Mouse (Mus musculus): ENCODE measurements around the gene Prpf40a. TPM values are rescaled to one million over a fixed set of nuclear protein-coding genes. Genes with fewer than 3 reads are reported as not detected.

Prpf40a gene
- 10 to 100 TPM; 34.7 to 39.9 TPM for total RNA-seq (2021)
- long read RNA-seq, experiment 1, partial matches to known transcripts = 3 of 7 reads
- long read RNA-seq, experiment 1, other reads (novel, unspliced or antisense) = 4 of 7 reads
- long read RNA-seq, experiment 2, partial matches to known transcripts = 2 of 5 reads
- long read RNA-seq, experiment 2, other reads (novel, unspliced or antisense) = 3 of 5 reads

GRCm38 (mm10) chr2:53190684-53191511 is at the start of gene Prpf40a:
TSS of gene Prpf40a (minus strand) at chr2:53191284.
- peak; percentile 100 for DNase-seq (ENCODE audit: low spot score in 2 of 2)

- DNase-seq (ENCODE audit: low spot score in 2 of 2) = no peak
Measured at GRCm38 (mm10) chr2:53222242-53222641, 31.2 kb upstream of the Prpf40a start.

DNA sequence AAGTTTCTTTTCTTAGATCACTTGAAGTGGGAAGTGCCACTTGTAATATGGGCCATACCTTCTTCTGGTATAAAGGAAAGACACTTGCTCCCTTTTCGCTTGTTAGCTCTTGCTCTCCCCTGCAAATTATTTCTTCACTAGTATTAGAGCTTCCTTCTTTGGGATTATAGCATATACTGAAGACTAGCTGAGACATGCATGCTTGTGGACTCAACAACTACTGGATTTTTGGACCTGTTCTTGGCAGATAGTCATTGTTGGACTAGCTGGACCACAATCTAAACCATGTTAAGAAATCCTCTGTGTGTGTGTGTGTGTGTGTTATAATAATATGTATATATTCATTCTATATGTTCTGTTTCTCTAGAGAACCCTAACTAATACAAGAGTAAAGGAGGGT is 22.4 kb upstream of the Prpf40a start:
- no peak for DNase-seq (ENCODE audit: low spot score in 2 of 2)

DNA sequence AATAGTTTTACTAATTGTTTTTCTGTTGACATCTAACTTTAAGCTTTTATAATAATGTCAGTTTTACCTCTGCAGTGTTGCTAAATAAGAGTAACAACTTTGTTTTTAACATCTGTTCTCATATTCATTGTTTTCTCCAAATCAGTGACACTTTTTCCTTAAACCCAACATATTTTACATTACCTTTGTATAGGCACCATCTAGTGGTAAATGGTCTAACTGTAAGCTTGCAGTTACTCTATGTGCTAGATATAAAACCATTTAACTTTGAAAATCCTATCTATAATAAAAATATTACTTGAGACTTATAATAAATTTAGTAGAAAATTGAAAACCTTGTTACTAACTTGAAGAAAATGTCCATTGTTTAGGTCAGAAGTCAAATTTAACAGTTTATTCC is 15.7 kb upstream of the Prpf40a start:
- DNase-seq (ENCODE audit: low spot score in 2 of 2) = no peak

DNA sequence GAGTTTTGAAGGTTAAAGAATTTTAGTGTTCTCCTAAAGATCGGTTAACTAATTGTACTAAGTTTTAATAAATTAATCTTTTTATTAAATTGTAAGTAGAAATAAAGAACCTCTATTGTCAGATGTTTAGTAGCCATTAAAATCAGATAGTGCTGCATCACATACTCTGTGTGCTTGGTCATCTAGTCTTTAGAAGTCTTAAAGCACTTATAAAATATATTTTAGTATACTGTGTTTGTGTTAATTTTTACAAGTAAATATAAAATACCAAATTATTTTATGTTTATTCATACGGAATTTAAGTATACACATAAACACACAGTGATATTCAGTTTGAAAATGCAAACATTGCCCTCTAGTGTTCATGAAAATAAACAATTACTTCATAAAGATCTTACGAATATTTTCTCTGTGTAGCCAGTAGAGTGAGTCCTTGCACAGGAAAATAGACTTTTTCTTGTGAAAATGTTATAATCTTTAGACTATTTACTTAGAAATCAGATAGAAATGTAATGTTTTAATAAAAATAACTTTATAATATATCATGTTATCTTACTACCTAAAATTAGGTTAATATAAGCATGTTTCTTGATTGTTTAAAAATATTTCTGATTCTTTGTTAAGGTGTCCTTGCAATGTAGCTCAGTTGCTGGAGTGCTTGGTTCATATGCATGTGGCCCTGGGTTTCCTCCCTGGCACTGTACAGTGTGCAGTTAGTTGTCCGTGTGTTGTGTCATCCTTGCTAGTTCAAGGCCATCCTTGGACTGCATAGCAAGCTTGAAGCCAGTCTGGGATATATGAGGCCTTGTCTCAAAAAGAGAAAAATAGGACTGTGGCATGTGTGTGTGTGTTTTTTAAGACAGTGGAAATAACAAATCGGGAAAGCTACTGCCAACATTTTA is 13.5 kb upstream of the Prpf40a start:
- no peak for DNase-seq (ENCODE audit: low spot score in 2 of 2)

- no peak for DNase-seq (ENCODE audit: low spot score in 2 of 2)
Measured at GRCm38 (mm10) chr2:53200164-53200885, 9.2 kb upstream of the Prpf40a start.

DNA sequence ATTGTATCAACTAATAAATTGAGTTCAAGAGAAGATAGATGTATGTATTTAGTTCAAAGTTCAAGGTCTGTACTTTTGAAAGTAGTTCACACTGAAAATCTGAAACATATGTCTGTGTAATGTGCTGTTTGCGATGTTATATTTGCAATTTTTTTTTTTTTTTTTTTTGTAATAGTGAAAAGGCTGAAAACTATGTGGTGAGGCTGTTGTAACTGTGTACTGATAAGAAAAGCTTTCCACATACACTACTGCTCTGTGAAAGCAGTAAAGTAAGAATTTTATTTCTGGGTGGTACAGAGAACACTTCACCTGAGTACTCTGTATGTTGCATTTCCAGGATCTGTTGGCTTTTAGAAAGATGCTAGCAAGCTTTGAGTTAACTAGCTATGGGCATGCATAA is 8.1 kb upstream of the Prpf40a start:
- no peak for DNase-seq (ENCODE audit: low spot score in 2 of 2)

GRCm38 (mm10) chr2:53196431-53196830 is 5.3 kb upstream of the Prpf40a start:
- no peak for DNase-seq (ENCODE audit: low spot score in 2 of 2)

GRCm38 (mm10) chr2:53192386-53192785 is 1.3 kb upstream of the Prpf40a start:
- DNase-seq (ENCODE audit: low spot score in 2 of 2) = peak in 1 of 2 experiments; percentile 22

DNA sequence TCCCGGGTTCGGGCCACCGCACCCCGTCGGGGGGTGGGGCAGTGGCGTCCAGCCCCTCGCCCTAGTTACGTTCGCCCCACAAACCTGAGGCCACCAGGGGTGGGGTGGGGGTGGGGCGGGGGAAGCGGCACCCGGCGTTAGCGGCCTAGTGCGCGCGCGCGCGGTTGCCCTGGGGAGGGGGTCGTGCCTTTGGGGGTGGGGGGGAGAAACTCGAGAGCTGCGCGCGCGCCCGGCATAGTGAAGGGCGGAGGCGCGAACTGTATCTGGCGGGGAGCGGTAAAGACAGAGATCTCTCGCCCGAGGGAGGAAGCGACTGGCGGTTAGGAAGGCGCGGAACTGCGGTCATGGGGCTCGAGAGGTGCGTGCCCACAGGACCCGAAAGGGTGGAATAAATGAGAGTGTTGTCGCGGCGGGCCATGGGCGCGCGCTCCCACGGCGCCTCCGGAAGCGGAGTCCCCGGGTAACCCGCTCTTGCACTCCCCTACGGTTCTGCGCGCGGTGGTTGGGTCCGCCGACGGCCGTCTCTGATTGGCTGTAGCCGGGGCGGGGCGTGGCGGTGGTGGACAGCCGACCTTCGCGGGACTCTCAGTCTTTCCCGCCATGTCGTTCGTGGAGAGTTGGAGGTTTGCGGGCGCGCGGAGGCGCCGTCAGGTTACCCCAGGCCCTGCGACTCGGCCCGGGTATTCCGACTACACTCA is 588 bp upstream of the Prpf40a start, which contains the start of gene Arl6ip6:
Arl6ip6 (plus strand) TSS at position 204 of the 698 bp plus-strand sequence.
- DNase-seq (ENCODE audit: low spot score in 2 of 2) = peak; percentile 98 to 99

DNA sequence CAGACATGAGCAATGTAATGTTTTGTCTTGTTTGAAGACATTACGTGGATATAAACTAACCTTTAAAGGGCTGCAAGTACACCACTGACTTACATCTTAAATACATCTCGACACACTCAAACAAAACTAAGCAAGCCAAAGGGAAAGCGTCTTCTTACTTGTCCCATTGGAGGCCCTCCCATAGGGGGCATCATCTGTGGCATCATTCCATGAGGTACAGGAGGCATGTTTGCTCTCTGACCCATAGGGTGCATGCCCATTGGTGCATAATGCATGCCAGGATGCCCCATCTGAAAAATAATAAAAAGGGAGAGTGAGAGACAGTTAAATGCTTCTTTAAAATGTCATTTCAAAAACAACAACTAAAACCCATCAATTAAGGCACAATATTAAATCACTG is 1.3 kb downstream of the Prpf40a start:
- no peak for DNase-seq (ENCODE audit: low spot score in 2 of 2)

GRCm38 (mm10) chr2:53179876-53180275 is 11.2 kb downstream of the Prpf40a start:
- DNase-seq (ENCODE audit: low spot score in 2 of 2) = no peak

DNA sequence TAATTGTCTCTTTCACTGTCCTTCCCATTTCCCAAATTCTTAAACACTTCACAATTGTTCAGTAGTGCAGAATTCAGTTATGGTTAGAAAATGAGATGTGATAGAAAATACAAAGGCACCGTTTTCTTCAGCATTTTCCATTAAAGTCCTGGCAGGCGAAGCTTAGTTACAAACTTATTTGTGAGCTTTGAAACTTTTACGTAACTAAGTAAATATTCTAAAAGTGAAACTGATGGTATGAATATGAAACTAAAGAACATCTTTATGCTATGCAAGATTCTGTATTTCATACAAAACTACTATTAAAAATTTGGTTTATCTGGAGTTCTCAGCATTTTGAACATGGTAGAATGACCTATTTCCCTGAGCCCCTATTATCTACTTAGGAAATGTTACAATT is 12.1 kb downstream of the Prpf40a start:
- no peak for DNase-seq (ENCODE audit: low spot score in 2 of 2)

DNA sequence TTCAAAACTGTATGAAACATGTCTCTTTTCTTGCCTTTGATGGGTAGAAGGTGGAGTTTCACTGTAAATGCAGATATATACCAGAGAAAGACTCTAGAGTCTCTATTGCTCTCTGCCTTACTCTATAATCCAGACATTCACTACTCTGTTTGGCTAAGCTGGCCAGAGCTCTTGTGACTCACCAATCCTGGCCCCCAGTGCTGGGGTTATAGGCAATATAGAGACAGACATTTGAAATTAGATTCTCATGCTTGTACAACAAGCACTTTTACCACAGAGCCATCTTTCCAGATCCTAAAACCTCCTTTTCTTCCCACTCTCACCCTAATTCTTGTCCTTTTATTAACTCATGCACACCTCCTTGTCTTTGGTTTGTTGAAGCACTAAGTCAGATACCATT is 17.1 kb downstream of the Prpf40a start:
- DNase-seq (ENCODE audit: low spot score in 2 of 2) = no peak

- no peak for DNase-seq (ENCODE audit: low spot score in 2 of 2)
Measured at GRCm38 (mm10) chr2:53146852-53147251, 44.2 kb downstream of the Prpf40a start.

DNA sequence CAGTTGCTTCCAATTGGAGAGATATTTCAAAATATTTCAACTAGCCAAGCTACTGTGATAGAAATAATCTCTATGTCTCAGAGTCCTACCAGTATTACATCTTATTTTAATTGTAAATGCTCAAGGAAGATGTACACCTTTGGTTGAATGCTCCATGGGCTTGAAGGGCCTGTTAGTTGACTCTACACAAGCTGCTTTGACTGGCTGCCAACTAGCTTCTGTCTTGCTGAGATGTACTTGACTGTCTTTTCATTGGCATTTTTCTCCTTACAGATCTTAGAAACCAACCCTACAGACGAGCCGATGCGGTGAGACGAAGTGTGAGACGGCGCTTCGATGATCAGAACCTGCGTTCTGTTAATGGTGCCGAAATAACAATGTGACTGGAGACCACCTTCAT is 59.5 kb downstream of the Prpf40a start:
- no peak for DNase-seq (ENCODE audit: low spot score in 2 of 2)

DNA sequence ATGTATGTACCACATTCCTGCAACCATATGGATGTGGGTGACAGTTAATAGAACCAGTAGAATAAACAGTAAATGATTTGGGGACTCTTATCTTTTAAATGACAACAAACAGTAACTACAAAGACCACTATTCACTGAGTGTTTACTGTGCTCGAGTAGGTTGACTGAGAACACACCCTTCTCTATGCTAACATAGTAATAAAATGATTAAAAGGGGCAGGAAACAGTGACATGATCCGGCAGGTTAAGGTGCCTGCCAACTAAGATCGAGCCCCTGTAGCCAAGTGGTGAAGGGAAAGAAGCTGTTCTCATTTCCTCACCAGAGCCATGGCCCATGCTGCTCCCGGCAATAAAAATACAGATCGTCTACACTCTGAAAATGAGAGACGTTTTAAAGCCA is 62.0 kb downstream of the Prpf40a start:
- DNase-seq (ENCODE audit: low spot score in 2 of 2) = no peak

DNA sequence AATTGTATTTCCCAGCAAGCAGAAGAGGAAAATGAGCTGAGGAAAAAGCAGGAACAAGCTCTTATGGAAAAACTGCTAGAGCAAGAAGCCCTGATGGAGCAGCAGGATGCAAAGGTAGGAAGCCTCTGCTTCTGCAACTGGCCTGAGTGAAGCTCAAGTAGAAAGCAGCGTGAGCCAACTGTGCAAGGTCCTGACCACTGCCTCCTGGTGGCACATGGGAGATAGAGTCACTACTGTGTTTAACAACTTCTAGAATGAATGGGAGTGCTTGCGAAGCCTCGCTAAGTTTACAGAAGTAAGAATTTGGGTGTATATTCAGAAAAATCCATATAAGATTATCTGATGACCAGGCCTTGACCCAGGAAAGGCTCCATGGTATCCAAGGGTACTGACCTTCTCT is 65.1 kb downstream of the Prpf40a start:
- no peak for DNase-seq (ENCODE audit: low spot score in 2 of 2)

GRCm38 (mm10) chr2:53121797-53122196 is 69.3 kb downstream of the Prpf40a start:
- DNase-seq (ENCODE audit: low spot score in 2 of 2) = peak; percentile 54 to 63

DNA sequence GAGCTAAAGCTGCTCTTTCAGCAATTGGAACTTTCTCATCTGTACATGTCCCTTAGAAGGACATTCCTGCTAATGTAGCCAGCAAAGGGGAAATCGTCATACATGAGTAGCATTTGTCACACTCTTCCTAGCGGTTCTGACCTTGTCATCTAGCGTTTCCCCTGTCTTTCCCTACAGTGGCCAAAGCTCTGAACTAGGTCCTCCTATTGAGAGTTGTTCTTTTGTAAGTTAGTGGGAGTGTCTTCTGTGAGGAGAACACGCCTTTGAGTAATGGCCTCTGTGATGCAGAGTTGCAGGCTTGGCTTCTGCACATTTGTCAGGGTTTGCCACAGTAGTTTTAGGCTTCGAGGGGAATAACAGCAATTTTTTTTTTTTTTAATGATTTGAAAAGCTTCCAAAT is 82.5 kb downstream of the Prpf40a start:
- no peak for DNase-seq (ENCODE audit: low spot score in 2 of 2)

Measured in left cerebral cortex, adult 18-20 months (tissue).